31 mouse cellular contexts compared by ENCODE assay signal in genomic region chr12:4742183-4742582, GRCm38 (mm10). TPM values are rescaled to one million over a fixed set of nuclear protein-coding genes. Genes with fewer than 3 reads are reported as not detected.
DNase-seq lines count a peak whose midpoint lies in the region; ATAC-seq and TF ChIP-seq lines count a peak whose summit lies in the region.
"Had no signal": no experiment of that assay in that cellular context is flagged by ENCODE, and none has a peak within 500 bp of the region (broad histone marks: within the 10 kb centered on the region; RNA-seq: fewer than 3 reads in every experiment).

No protein-coding gene starts in this region.

- H3K9ac ChIP-seq in heart, adult 2 months (ENCODE audit: low read depth, low read length), result no peak overlapping the region
- H3K9ac ChIP-seq in liver, postnatal 0 days (replicated peaks), result no peak overlapping the region
- H3K9ac ChIP-seq in liver, embryonic 11.5 days (ENCODE audit: low read depth, low read length), result no peak overlapping the region
- H3K9ac ChIP-seq: embryonic facial prominence, embryonic 12.5 days; intestine, embryonic 15.5 days; limb, embryonic 13.5 days; liver, embryonic 13.5 days; lung, embryonic 15.5 days; neural tube, embryonic 12.5 days had no signal

- no peaks in the 10 kb centered on the region for H3K9me3 ChIP-seq in liver, postnatal 0 days (ENCODE audit: low read length)
- H3K9me3 ChIP-seq in liver, embryonic 11.5 days (ENCODE audit: control insufficient read depth, low read length), result no peaks in the 10 kb centered on the region
- H3K9me3 ChIP-seq: embryonic facial prominence, embryonic 12.5 days; hindbrain, embryonic 10.5 days; intestine, embryonic 15.5 days; limb, embryonic 13.5 days; liver, embryonic 13.5 days; lung, embryonic 15.5 days; neural tube, embryonic 12.5 days had no signal

- TF ChIP-seq CTCF in heart, adult 2 months (IDR thresholded peaks at IDR 0.05), result peak; percentile 31; the same call in 1 of the 2 replicates
- TF ChIP-seq CTCF in liver, postnatal 0 days (IDR thresholded peaks at IDR 0.05; ENCODE audit: low read depth), result peak; percentile 31; the same call in 1 of the 2 replicates

- no peak for TF ChIP-seq EP300 in heart, adult 2 months (IDR thresholded peaks at IDR 0.05; ENCODE audit: insufficient read depth, low read depth, low read length)
- no peak for TF ChIP-seq EP300 in liver, postnatal 0 days (IDR thresholded peaks at IDR 0.05; ENCODE audit: low read depth)

- no peaks in the 10 kb centered on the region for H3K36me3 ChIP-seq in heart, adult 2 months (ENCODE audit: control insufficient read depth, insufficient read depth, low read length)
- H3K36me3 ChIP-seq in liver, postnatal 0 days (replicated peaks; ENCODE audit: insufficient read depth, low read length), result no peaks in the 10 kb centered on the region
- H3K36me3 ChIP-seq in liver, embryonic 11.5 days (ENCODE audit: control insufficient read depth, insufficient read depth, low read length), result no peaks in the 10 kb centered on the region
- H3K36me3 ChIP-seq: embryonic facial prominence, embryonic 12.5 days; hindbrain, embryonic 10.5 days; intestine, embryonic 15.5 days; limb, embryonic 13.5 days; liver, embryonic 13.5 days; lung, embryonic 15.5 days; neural tube, embryonic 12.5 days had no signal

- H3K27ac ChIP-seq in heart, adult 2 months, result no peak overlapping the region
- H3K27ac ChIP-seq in liver, postnatal 0 days (ENCODE audit: low read depth), result no peak overlapping the region
- no peak overlapping the region for H3K27ac ChIP-seq in liver, embryonic 11.5 days (ENCODE audit: low read depth, low read length)
- H3K27ac ChIP-seq: embryonic facial prominence, embryonic 12.5 days; hindbrain, embryonic 10.5 days; intestine, embryonic 15.5 days; limb, embryonic 13.5 days; liver, embryonic 13.5 days; lung, embryonic 15.5 days; neural tube, embryonic 12.5 days had no signal

- no peak overlapping the region for H3K4me3 ChIP-seq in heart, adult 2 months
- H3K4me3 ChIP-seq in liver, postnatal 0 days (ENCODE audit: low read depth, low read length), result no peak overlapping the region
- H3K4me3 ChIP-seq in liver, embryonic 11.5 days (ENCODE audit: low read depth, low read length), result no peak overlapping the region
- H3K4me3 ChIP-seq: embryonic facial prominence, embryonic 12.5 days; hindbrain, embryonic 10.5 days; intestine, embryonic 15.5 days; limb, embryonic 13.5 days; liver, embryonic 13.5 days; lung, embryonic 15.5 days; myocyte; neural tube, embryonic 12.5 days had no signal

- no peak overlapping the region for H3K4me2 ChIP-seq in liver, postnatal 0 days (ENCODE audit: low read depth, low read length)
- no peak overlapping the region for H3K4me2 ChIP-seq in liver, embryonic 11.5 days
- H3K4me2 ChIP-seq: embryonic facial prominence, embryonic 12.5 days; intestine, embryonic 15.5 days; limb, embryonic 13.5 days; liver, embryonic 13.5 days; lung, embryonic 15.5 days; midbrain, embryonic 11.5 days; neural tube, embryonic 12.5 days had no signal

- intact Hi-C loops in heart, adult 2 months (cut with DNase I), result no loop called here

- no peak for DNase-seq in heart, adult 2 months
- no peak for DNase-seq in heart, adult 11 months
- no peak for DNase-seq in liver, postnatal 0 days
- DNase-seq in liver, embryonic 11.5 days (ENCODE audit: low spot score), result no peak
- DNase-seq in induced T-regulatory cell, adult 2 months (ENCODE audit: low read depth), result peak; percentile 10
- no peak for DNase-seq in MN1 (ENCODE audit: low spot score)
- no peak for DNase-seq in adrenal gland, postnatal 4 days (ENCODE audit: low spot score in 2 of 2)
- DNase-seq: adrenal gland, postnatal 10 days; cerebellum, adult 11-12 months; cerebellum, adult 9-11 months; embryo, embryonic 11 days; heart, postnatal 14 days; kidney, adult 2 months; layer of hippocampus, adult 9-11 months; liver, embryonic 13.5 days; right cerebral cortex, postnatal 4 days had no signal

- no peaks in the 10 kb centered on the region for H3K4me1 ChIP-seq in heart, adult 2 months (ENCODE audit: control insufficient read depth, insufficient read depth, low read length)
- H3K4me1 ChIP-seq in liver, postnatal 0 days (ENCODE audit: insufficient read depth), result no peaks in the 10 kb centered on the region
- H3K4me1 ChIP-seq in liver, embryonic 11.5 days (replicated peaks; ENCODE audit: control insufficient read depth, insufficient read depth, low read length), result no peaks in the 10 kb centered on the region
- H3K4me1 ChIP-seq: embryonic facial prominence, embryonic 12.5 days; hindbrain, embryonic 10.5 days; intestine, embryonic 15.5 days; limb, embryonic 13.5 days; liver, embryonic 13.5 days; lung, embryonic 15.5 days; neural tube, embryonic 12.5 days had no signal

- 86% methylated on average over 3 of the region's 3 CpGs for WGBS in heart, adult 2 months
- 81% methylated on average over 3 of the region's 3 CpGs for WGBS in liver, postnatal 0 days (ENCODE audit: insufficient replicate concordance)
- WGBS in liver, embryonic 11.5 days, result 77% methylated on average over 3 of the region's 3 CpGs

- no peak for ATAC-seq in liver, postnatal 0 days
- ATAC-seq in liver, embryonic 11.5 days (replicated peaks; ENCODE audit: low FRiP score), result no peak
- ATAC-seq: CD4-positive, CD25-positive, alpha-beta regulatory T cell, adult 4 months; forebrain, embryonic 14.5 days; hindbrain, embryonic 16.5 days; intestine, embryonic 15.5 days; midbrain, embryonic 16.5 days; Patski had no signal

- no peaks in the 10 kb centered on the region for H3K79me2 ChIP-seq in heart, adult 2 months (replicated peaks; ENCODE audit: control insufficient read depth, insufficient read depth, low read length)

- TF ChIP-seq POLR2A in heart, adult 2 months (IDR thresholded peaks at IDR 0.05; ENCODE audit: insufficient read depth, low read depth, low read length), result no peak

- no peaks in the 10 kb centered on the region for H3K27me3 ChIP-seq in heart, adult 2 months (ENCODE audit: control insufficient read depth, insufficient read depth, low read length)
- no peaks in the 10 kb centered on the region for H3K27me3 ChIP-seq in liver, postnatal 0 days (ENCODE audit: insufficient read depth, low read length)
- H3K27me3 ChIP-seq in liver, embryonic 11.5 days (replicated peaks; ENCODE audit: control insufficient read depth, insufficient read depth, low read length), result no peaks in the 10 kb centered on the region
- H3K27me3 ChIP-seq: embryonic facial prominence, embryonic 12.5 days; intestine, embryonic 15.5 days; limb, embryonic 13.5 days; liver, embryonic 13.5 days; lung, embryonic 15.5 days; neural tube, embryonic 12.5 days; Patski had no signal

RNA-seq across cellular contexts. Expression of gene Fam228a, which starts 4.0 kb away (rescaled TPM):
- not detected for total RNA-seq in heart, adult 2 months (2021)
- polyA plus RNA-seq in heart, adult 2 months (2012; rRNA removed), result 0.06 and 0.18 TPM in 2 replicates
- 0.07 TPM in 1 of 2 replicates, not detected in the other for polyA plus RNA-seq in liver, postnatal 0 days (2015; fragmentation: Nextera tagmentation; extraction: Ambion mirVana)
- polyA plus RNA-seq in liver, embryonic 11.5 days (2014; fragmentation: Nextera tagmentation; extraction: Ambion mirVana), result 0.19 and 0.31 TPM in 2 replicates
- under 1 TPM; 0.34 to 0.39 TPM for total RNA-seq in adrenal gland, postnatal 4 days (2021)
- total RNA-seq: megakaryocyte, adult 5-6 weeks had no signal
- polyA plus RNA-seq: large intestine, adult 2 months; myocyte had no signal

RNA-seq across cellular contexts. Expression of gene Pfn4, which starts 26.6 kb away (rescaled TPM):
- total RNA-seq in heart, adult 2 months (2021), result 1 to 10 TPM; 2.5 to 2.9 TPM
- polyA plus RNA-seq in heart, adult 2 months (2012; rRNA removed), result 1.8 and 4.3 TPM in 2 replicates
- 0.60 and 0.72 TPM in 2 replicates for polyA plus RNA-seq in liver, postnatal 0 days (2015; fragmentation: Nextera tagmentation; extraction: Ambion mirVana)
- 2.5 and 3.3 TPM in 2 replicates for polyA plus RNA-seq in liver, embryonic 11.5 days (2014; fragmentation: Nextera tagmentation; extraction: Ambion mirVana)
- 1 to 10 TPM; 4.3 to 6.7 TPM for total RNA-seq in adrenal gland, postnatal 4 days (2021)
- total RNA-seq: megakaryocyte, adult 5-6 weeks had no signal

RNA-seq across cellular contexts. Expression of gene Fam228b, which starts 26.9 kb away (rescaled TPM):
- total RNA-seq in heart, adult 2 months (2021), result 1 to 10 TPM; 2.0 to 2.1 TPM
- 0.88 and 0.97 TPM in 2 replicates for polyA plus RNA-seq in heart, adult 2 months (2012; rRNA removed)
- polyA plus RNA-seq in liver, postnatal 0 days (2015; fragmentation: Nextera tagmentation; extraction: Ambion mirVana), result 0.44 and 0.68 TPM in 2 replicates
- polyA plus RNA-seq in liver, embryonic 11.5 days (2014; fragmentation: Nextera tagmentation; extraction: Ambion mirVana), result 2.2 and 2.5 TPM in 2 replicates
- total RNA-seq in adrenal gland, postnatal 4 days (2021), result 10 to 100 TPM; 13.2 to 14.1 TPM
- total RNA-seq: megakaryocyte, adult 5-6 weeks had no signal
